Mouse (Mus musculus) liver, embryonic 11.5 days (tissue): ENCODE measurements around the gene Mob3a. TPM values are rescaled to one million over a fixed set of nuclear protein-coding genes. Genes with fewer than 3 reads are reported as not detected.

Experiments used
- ATAC-seq: fragments of 200-750 bp; cut with Nextera tagmentation; replicated peaks from 2 replicates; pipeline ENCODE4 v1.8.0; 2017; ENCODE audit warnings: moderate number of reproducible peaks, mild to moderate bottlenecking, moderate TSS enrichment, moderate library complexity; ENCODE audit not compliant: low FRiP score
- DNase-seq: peaks from one replicate; pipeline ENCODE4 v3.0.0-alpha.2; 2017; ENCODE audit warnings: low spot score
- H3K27ac ChIP-seq: fragments of 300-500 bp; sonication (generic); 2 replicates; pipeline ENCODE4 v1.5.1; 2014; ENCODE audit warnings: mild to moderate bottlenecking, low read depth, low read length, control low read depth
- H3K27me3 ChIP-seq: fragments of 300-500 bp; sonication (generic); replicated peaks from 2 replicates; pipeline ENCODE4 v1.6.1; 2014; ENCODE audit warnings: low read length, mixed read lengths; ENCODE audit not compliant: control insufficient read depth, insufficient read depth
- H3K36me3 ChIP-seq: fragments of 300-500 bp; sonication (generic); 2 replicates; pipeline ENCODE4 v1.6.1; 2014; ENCODE audit warnings: mild to moderate bottlenecking, low read length, moderate library complexity, mixed read lengths; ENCODE audit not compliant: control insufficient read depth, insufficient read depth
- H3K4me1 ChIP-seq: fragments of 300-500 bp; sonication (generic); replicated peaks from 2 replicates; pipeline ENCODE4 v1.6.1; 2014; ENCODE audit warnings: low read length, mixed read lengths; ENCODE audit not compliant: control insufficient read depth, insufficient read depth
- H3K4me2 ChIP-seq: fragments of 300-500 bp; sonication (generic); 2 replicates; pipeline ENCODE4 v1.6.1; 2014; ENCODE audit warnings: mild to moderate bottlenecking, control low read depth, moderate library complexity
- H3K4me3 ChIP-seq: fragments of 300-500 bp; sonication (generic); 2 replicates; pipeline ENCODE4 v1.5.1; 2014; ENCODE audit warnings: low read depth, low read length, control low read depth
- H3K9ac ChIP-seq: fragments of 300-500 bp; sonication (generic); 2 replicates; pipeline ENCODE4 v1.6.1; 2014; ENCODE audit warnings: low read depth, low read length, control low read depth
- H3K9me3 ChIP-seq: fragments of 300-500 bp; sonication (generic); 2 replicates; pipeline ENCODE4 v1.6.1; 2016; ENCODE audit warnings: low read length, inconsistent platforms, mixed read lengths; ENCODE audit not compliant: control insufficient read depth
- WGBS: fragments of 180-500 bp; shearing (Covaris S2); extraction: QIAGEN DNeasy Blood & Tissue Kit; methylation state at CpG from one replicate; pipeline ENCODE4 v1.1.7; 2014; 5-methylcytosine and 5-hydroxymethylcytosine counted together
- polyA plus RNA-seq: library from polyadenylated mRNA; unstranded; fragments of >200 nt; fragmentation: Nextera tagmentation; extraction: Ambion mirVana; gene quantifications from 2 replicates; pipeline ENCODE4 v1.2.1, GENCODE M21; 2014

Mob3a gene
- polyA plus RNA-seq, 1 experiment from 2014 or later: 56.7 TPM

DNA sequence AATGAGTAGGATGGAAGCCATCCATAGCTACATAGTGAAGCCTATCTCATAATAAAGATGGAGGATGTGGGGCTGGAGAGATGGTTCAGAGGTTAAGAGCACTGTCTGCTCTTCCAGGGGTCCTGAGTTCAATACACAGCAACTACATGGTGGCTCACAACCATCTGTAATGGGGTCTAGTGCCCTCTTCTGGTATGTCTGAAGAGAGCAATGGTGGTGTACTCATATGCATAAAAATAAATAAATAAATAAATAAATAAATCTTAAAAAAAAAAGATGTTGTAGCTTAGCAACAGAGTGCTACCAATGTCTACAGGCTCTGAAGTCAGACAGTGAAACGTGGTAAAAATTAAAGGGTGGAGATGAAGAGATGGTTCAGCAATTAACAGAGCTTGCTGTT lies 36.9 kb upstream of the Mob3a start:
- Histone ChIP-seq H3K4me1 (peaks cover 27% of the 10 kb centered on the region), H3K9me3 (no peaks in the 10 kb centered on the region), H3K9ac (no peak overlapping the region), H3K27ac (no peak overlapping the region), H3K4me3 (no peak overlapping the region), H3K36me3 (peaks cover 4% of the 10 kb centered on the region; the same call in 1 of the 2 replicates), H3K4me2 (no peak overlapping the region), H3K27me3 (no peaks in the 10 kb centered on the region)
- ATAC-seq (no peak), DNase-seq (no peak)
- WGBS: 65% methylated on average over 1 of the region's 1 CpGs

DNA sequence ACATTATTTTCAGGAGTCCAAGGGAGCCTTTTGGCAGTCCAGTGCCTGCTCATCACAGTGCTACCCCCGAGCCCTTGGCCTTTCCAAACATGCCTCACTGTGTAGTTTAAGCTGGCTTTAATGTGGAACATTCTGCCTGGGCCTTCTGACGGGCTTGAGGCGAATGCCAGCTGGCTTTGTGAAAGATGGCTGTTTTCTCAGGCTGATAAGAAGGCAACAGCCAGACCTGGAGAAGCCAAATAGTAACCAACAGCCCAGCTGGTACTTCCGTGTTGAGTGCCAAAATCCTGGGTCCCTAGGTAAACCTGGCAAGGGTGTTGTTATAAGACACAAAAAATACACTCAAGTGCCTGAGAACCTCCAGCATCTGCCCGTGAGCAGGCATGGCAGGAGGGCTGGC lies 35.0 kb upstream of the Mob3a start:
- H3K27me3 ChIP-seq: no peaks in the 10 kb centered on the region
- no peak overlapping the region for H3K4me3 ChIP-seq
- 62% methylated on average over 5 of the region's 5 CpGs for WGBS
- ATAC-seq (no peak), DNase-seq (no peak)
- 0 out of 2 replicates have a peak overlapping the region, but pooled peaks have one; percentile 5 for H3K9ac ChIP-seq
- peaks cover 23% of the 10 kb centered on the region for H3K4me1 ChIP-seq
- H3K36me3 ChIP-seq: peaks cover 11% of the 10 kb centered on the region
- H3K9me3 ChIP-seq: no peaks in the 10 kb centered on the region
- no peak overlapping the region for H3K27ac ChIP-seq
- H3K4me2 ChIP-seq: no peak overlapping the region

DNA sequence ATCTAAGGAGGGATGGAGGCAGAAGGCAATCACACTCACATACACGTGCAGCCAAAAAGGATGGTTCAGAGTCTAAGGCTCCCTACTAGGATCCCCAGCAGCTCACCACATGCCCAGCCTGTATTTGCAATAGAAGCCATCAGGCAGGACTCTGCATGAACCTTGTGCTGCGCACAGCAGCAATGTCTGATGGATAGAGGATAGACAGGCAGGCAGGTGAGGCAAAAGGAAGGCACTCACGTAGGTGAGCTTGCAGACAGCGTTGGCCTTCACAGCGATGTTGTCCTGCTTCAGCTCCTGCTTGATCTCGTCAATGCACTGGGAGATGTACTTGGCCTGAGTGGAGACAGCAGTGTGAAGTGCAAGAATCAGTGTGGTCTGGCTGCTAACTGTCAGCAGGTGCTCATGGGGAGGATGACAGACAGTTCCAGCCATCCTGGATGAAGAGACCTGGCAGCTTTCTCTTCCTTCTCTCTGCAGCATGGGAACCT lies 30.9 kb upstream of the Mob3a start:
- no peak for DNase-seq
- Histone ChIP-seq H3K36me3 (peaks cover 43% of the 10 kb centered on the region), H3K27me3 (no peaks in the 10 kb centered on the region), H3K9me3 (no peaks in the 10 kb centered on the region), H3K4me3 (no peak overlapping the region), H3K4me2 (no peak overlapping the region), H3K4me1 (peaks cover 8% of the 10 kb centered on the region), H3K27ac (no peak overlapping the region), H3K9ac (no peak overlapping the region)
- no peak for ATAC-seq
- WGBS: 95% methylated on average over 6 of the region's 6 CpGs

DNA sequence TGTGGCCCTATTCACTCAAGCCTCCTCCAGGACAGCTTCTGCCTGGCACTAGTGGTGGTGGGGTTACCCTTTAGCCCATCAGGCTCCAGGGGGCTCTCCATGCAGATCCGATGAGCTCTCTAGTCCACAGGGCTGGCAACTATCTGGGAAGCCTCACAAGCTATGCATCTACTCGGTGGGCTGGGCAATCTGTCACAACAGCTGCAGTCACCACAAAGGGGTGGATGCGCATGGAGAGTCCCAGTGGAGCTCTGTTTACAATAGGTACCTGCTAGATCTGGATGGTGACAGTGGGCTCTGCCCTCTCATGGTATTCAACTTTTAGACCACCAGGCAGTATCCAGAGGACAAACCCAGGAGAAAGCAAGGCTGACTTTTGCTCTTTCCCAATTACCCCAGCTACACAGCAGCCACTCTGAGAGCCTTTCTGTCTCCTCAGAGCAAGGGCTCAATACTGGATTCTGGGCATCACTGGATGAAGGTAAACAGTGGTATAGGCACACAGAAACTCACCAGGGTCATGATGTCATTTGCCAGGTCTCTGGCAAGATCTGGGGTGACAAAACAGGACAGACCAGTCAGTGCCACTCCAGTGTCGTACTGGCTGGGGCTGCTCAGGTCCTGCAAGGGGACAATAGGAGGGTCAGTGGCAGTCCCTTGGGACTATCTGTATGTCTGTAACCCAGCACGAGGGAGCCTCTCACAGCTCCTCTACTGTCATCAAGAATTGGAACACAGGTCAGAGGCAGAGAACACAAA lies 25.8 kb upstream of the Mob3a start:
- Histone ChIP-seq H3K4me2 (no peak overlapping the region), H3K4me1 (no peaks in the 10 kb centered on the region), H3K36me3 (peaks cover 71% of the 10 kb centered on the region), H3K27me3 (no peaks in the 10 kb centered on the region), H3K9me3 (no peaks in the 10 kb centered on the region), H3K4me3 (no peak overlapping the region), H3K9ac (no peak overlapping the region), H3K27ac (no peak overlapping the region)
- WGBS: 83% methylated on average over 5 of the region's 5 CpGs
- ATAC-seq (no peak), DNase-seq (no peak)

DNA sequence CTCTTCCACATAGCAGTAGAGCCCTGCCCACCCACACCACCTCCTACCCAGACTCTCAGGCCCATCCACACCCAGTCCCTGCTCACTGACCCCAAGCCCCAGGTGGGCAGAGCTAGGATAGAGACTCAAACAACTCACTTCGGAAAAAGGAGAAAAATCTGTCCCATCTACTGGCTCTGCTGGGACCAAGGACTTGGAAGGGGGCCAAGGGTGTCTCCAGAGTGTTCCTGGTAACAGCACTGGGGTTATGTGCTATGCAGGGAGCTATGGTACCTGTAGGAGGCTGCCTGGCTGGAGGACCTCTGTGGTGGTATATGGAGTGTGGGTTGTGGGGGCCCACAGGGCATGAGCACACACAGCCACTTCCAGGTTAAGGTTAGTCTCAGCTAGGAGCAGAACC lies 15.5 kb upstream of the Mob3a start:
- Histone ChIP-seq H3K27me3 (no peaks in the 10 kb centered on the region), H3K4me3 (no peak overlapping the region), H3K9me3 (no peaks in the 10 kb centered on the region), H3K4me1 (no peaks in the 10 kb centered on the region), H3K9ac (no peak overlapping the region), H3K27ac (no peak overlapping the region), H3K36me3 (peaks cover 80% of the 10 kb centered on the region), H3K4me2 (no peak overlapping the region)
- 86% methylated on average over 1 of the region's 1 CpGs for WGBS
- no peak for DNase-seq
- no peak for ATAC-seq

DNA sequence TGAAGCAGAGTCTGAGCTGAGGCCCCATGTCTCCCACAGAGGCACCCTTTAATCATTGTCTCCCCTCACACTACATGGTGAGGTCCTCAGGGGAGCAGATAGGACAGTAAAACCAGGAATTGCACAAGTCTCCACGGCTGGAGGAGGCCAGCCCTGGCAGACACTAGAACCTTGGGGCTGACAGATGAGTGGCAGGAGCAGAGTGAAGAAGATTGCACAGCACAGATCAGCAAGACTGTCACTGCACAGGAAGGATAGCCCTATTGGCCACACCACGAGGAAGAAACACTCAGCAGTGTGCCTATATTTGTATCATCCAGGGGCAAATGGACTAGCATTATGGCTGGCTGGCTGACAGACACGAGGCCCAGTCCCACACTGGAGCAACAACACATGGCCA lies 9.1 kb upstream of the Mob3a start:
- Histone ChIP-seq H3K27ac (no peak overlapping the region), H3K4me2 (no peak overlapping the region), H3K4me3 (no peak overlapping the region), H3K9me3 (no peaks in the 10 kb centered on the region), H3K27me3 (no peaks in the 10 kb centered on the region), H3K9ac (no peak overlapping the region), H3K4me1 (no peaks in the 10 kb centered on the region), H3K36me3 (peaks cover 82% of the 10 kb centered on the region)
- DNase-seq: no peak
- WGBS: 81% methylated on average over 3 of the region's 3 CpGs
- ATAC-seq: no peak

DNA sequence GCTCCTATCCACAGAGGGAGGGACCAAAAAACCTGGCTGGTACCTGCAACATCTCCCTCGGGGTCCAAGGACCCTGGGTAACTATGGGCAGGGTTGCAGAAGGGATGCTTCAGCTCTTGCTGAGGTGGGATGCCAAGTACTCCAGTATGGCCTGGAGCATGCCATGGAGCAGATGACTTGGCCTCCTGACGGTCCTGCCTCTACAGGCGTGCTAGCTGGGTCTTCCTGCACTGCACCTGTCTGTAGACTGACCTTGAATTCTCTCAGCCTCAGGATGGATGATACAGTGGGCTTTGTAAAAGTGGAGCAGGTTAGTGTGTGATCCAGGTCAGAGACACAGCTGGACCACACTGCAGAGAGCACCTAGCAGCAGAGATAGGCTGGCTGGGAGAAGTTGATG lies 3.7 kb upstream of the Mob3a start:
- ATAC-seq: no peak
- H3K4me2 ChIP-seq: no peak overlapping the region
- DNase-seq: no peak
- no peaks in the 10 kb centered on the region for H3K9me3 ChIP-seq
- H3K4me3 ChIP-seq: no peak overlapping the region
- peaks cover 40% of the 10 kb centered on the region for H3K36me3 ChIP-seq
- H3K27ac ChIP-seq: no peak overlapping the region
- peaks cover 20% of the 10 kb centered on the region for H3K4me1 ChIP-seq
- WGBS: 79% methylated on average over 3 of the region's 3 CpGs
- H3K27me3 ChIP-seq: no peaks in the 10 kb centered on the region
- no peak overlapping the region for H3K9ac ChIP-seq

DNA sequence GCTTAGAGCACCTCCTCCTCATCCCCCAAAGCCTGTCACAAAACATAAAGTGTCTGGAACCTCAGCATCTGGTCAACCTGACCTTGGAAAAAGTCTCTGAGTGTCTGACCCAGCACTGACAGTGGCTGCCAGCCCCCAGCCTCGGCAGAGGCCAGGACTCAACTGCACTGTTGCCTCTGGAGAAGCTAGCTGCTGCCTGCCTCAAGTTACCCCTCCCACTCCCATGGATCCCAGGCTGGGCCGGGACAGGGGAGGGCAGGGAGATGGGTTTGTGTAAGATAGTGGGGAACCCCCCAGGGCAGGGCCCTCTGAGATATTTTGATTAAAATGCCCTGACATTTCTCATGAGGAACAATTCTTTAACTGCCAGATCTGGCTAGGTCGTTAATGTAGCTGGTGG lies 3.3 kb upstream of the Mob3a start:
- Histone ChIP-seq H3K4me3 (no peak overlapping the region), H3K4me2 (no peak overlapping the region), H3K4me1 (peaks cover 24% of the 10 kb centered on the region), H3K27me3 (no peaks in the 10 kb centered on the region), H3K36me3 (peaks cover 35% of the 10 kb centered on the region), H3K9me3 (no peaks in the 10 kb centered on the region), H3K27ac (no peak overlapping the region), H3K9ac (no peak overlapping the region)
- WGBS: 61% methylated on average over 3 of the region's 3 CpGs
- DNase-seq (no peak), ATAC-seq (no peak)

DNA sequence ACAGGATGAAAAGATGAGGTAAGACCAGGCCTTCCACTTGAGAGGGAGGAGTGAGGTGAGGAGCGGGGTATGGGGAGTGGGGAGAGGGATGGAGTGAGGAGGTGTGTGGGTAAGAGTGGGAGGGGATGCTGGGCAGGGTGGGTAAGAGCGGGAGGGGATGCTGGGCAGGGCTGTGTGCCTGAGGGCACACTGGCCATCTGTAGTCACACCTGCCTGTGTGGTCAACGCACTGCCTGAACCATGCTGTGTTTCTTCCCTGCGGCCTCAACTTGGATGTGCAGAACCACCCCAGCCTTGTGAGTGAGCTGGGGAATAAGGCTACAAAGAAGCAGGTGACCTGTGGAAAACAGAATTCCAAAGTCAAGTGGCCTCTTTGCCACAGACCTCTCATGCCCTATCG lies 2.6 kb upstream of the Mob3a start:
- H3K9ac ChIP-seq: no peak overlapping the region
- H3K4me1 ChIP-seq: peaks cover 30% of the 10 kb centered on the region
- peaks cover 29% of the 10 kb centered on the region for H3K36me3 ChIP-seq
- no peak overlapping the region for H3K4me3 ChIP-seq
- H3K27ac ChIP-seq: no peak overlapping the region
- 89% methylated on average over 5 of the region's 5 CpGs for WGBS
- DNase-seq: no peak
- H3K9me3 ChIP-seq: no peaks in the 10 kb centered on the region
- H3K27me3 ChIP-seq: no peaks in the 10 kb centered on the region
- no peak for ATAC-seq
- no peak overlapping the region; the same call in 1 of the 2 replicates for H3K4me2 ChIP-seq
